Mouse (Mus musculus): ENCODE data around the gene Zbtb49. TPM values are rescaled to one million over a fixed set of nuclear protein-coding genes. Genes with fewer than 3 reads are reported as not detected.

The Zbtb49 gene
- polyA plus RNA-seq (2016; fragmentation: Nextera tagmentation; extraction: Ambion mirVana): 9.0 and 10.7 TPM in 2 replicates

DNA sequence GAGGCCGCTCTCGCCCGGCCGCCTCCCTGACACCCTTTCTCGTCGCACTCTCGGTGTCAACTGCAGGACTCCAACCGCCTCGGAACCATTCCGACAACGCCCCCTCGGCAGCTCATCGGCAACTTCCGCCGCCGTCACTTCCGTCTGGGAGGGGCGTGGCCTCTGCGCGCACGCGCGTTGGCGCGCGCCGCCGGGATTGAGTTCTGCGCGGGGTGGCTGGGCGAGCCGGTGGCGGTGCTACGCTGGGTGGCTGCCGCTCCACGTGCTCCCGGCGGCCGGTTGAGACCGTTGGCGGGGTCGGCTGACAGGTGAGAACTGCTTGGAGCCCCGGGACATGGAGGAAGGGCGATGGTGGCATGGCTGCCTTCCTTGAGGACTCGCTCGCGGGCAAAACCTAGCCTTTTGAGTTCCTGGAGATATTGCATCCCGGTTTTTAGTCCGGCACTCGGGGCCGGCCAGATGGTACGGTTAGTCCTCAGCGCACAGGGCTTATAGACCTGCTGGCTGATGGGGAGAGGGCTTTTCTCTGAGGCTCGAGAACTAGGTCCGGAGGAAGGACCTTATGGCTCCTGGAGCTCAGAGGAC is at the start of gene Zbtb49, which contains the start of gene Lyar:
TSS of gene Zbtb49 (minus strand) at position 130 of the 585 bp plus-strand sequence.
TSS of gene Lyar (plus strand) at position 143 of the 585 bp plus-strand sequence.
- Histone ChIP-seq H3K27me3 (replicated peaks) (no peaks in the 10 kb centered on the region), H3K27ac (ENCODE audit: poor library complexity, severe bottlenecking) (peak within 1 kb of the TSS; percentile 29), H3K9ac (peak within 1 kb of the TSS; percentile 88), H3K36me3 (peaks cover 31% of the 10 kb centered on the region), H3K4me2 (peak within 1 kb of the TSS; percentile 90), H3K9me3 (replicated peaks) (no peaks in the 10 kb centered on the region), H3K4me1 (replicated peaks) (peaks cover 18% of the 10 kb centered on the region), H3K4me3 (peak within 1 kb of the TSS; percentile 89)
- under 1% methylated on average over 55 of the region's 55 CpGs for WGBS
- ATAC-seq (ENCODE audit: insufficient number of reproducible peaks, low FRiP score): peak; percentile 90

DNA sequence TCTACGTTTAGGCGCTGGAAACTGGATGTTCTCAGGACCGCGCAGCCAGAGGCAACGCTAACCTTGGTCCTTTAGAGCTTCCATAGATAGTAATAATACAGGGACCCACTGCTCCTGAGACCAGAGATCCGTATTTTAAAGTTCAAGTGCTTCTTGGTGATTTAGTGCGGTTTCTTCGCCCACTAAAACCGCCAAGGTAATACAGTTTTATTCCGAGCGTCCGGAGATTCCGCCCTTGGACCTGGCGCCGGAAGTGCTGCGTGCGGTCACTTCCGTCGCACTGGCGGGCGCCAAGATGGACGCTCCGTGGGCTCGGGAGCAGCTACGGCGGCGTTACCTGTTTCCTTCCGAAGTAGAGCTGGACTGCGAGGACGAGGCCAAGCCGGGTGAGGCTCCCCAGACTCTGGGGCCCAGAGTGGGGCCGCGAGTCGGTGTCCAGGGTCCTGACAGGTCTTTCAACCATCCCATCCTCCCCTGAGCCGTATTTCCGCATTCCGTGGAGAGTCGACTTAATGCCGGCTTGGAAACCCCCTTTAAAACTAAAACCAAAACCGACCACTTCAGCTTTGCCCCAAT is 39.9 kb upstream of the Zbtb49 start, which contains the start of gene Tmem128:
TSS of gene Tmem128 (plus strand) at position 79 of the 576 bp plus-strand sequence.
- WGBS: under 1% methylated on average over 40 of the region's 40 CpGs
- ATAC-seq (ENCODE audit: insufficient number of reproducible peaks, low FRiP score): peak; percentile 44; the same call in 1 of the 2 replicates
- peak within 1 kb of the TSS; percentile 85 for H3K27ac ChIP-seq (ENCODE audit: poor library complexity, severe bottlenecking)
- peak within 1 kb of the TSS; percentile 88 for H3K4me2 ChIP-seq
- H3K27me3 ChIP-seq (replicated peaks): no peaks in the 10 kb centered on the region
- peak within 1 kb of the TSS; percentile 84 for H3K4me3 ChIP-seq
- H3K9ac ChIP-seq: peak within 1 kb of the TSS; percentile 83
- H3K36me3 ChIP-seq: peaks cover 29% of the 10 kb centered on the region
- no peaks in the 10 kb centered on the region for H3K9me3 ChIP-seq (replicated peaks)
- peaks cover 5% of the 10 kb centered on the region; the same call in 1 of the 2 replicates for H3K4me1 ChIP-seq (replicated peaks)

DNA sequence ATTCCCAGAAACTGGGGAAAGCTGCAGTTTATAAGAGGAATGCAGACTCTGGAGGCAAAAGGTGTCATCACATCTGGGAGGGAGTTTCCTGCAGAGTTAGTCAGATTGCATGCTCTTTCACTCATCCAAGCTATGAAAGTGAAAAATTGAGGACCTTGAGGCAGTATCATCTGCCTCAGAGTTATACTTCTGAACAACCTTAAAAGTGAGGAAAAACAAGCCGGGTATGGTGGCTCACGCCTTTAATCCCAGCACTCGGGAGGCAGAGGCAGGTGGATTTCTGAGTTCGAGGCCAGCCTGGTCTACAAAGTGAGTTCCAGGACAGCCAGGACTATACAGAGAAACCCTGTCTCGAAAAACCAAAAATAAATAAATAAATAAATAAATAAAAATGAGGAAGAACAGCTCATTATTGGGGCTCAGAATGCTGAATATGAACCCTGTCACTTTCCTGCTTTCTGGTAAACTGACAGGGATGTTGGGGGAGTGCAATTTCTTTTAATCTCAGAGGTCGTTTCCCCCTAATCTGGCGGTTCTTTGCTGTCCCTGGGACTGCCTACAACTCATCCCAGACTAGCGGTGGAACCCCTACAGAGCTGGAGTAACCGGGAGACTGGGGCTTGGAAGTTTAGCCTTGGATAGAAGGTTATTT is 39.3 kb upstream of the Zbtb49 start:
- Histone ChIP-seq H3K4me3 (peak overlapping the region; percentile 84), H3K4me2 (peak overlapping the region; percentile 88), H3K36me3 (peaks cover 23% of the 10 kb centered on the region), H3K4me1 (replicated peaks) (peaks cover 5% of the 10 kb centered on the region; the same call in 1 of the 2 replicates), H3K27me3 (replicated peaks) (no peaks in the 10 kb centered on the region), H3K9me3 (replicated peaks) (no peaks in the 10 kb centered on the region), H3K9ac (peak overlapping the region; percentile 83), H3K27ac (ENCODE audit: poor library complexity, severe bottlenecking) (peak overlapping the region; percentile 85)
- WGBS: 42% methylated on average over 9 of the region's 9 CpGs
- no peak; the same call in 1 of the 2 replicates for ATAC-seq (ENCODE audit: insufficient number of reproducible peaks, low FRiP score)

DNA sequence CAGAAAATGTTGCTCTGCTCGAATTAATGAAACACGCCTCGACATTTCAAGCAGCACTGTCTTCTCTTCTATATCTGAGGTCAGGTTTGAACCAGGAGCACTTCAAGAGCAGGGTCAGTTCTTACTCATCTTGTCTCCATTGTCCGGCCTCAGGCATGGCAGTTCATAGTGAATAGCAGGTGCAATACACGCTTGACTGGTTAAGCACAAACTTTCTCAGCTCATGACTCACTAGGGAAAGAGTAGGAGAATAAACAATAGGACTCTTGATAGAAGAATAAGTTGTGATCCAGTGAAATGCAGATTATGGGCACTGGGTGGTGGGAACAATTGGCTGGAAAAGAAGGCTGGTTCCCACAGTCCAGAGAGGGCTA is 38.5 kb upstream of the Zbtb49 start:
- H3K36me3 ChIP-seq: peaks cover 15% of the 10 kb centered on the region
- no peaks in the 10 kb centered on the region for H3K27me3 ChIP-seq (replicated peaks)
- 86% methylated on average over 5 of the region's 5 CpGs for WGBS
- no peak overlapping the region for H3K9ac ChIP-seq
- no peak overlapping the region for H3K27ac ChIP-seq (ENCODE audit: poor library complexity, severe bottlenecking)
- no peak for ATAC-seq (ENCODE audit: insufficient number of reproducible peaks, low FRiP score)
- H3K4me2 ChIP-seq: no peak overlapping the region
- H3K9me3 ChIP-seq (replicated peaks): no peaks in the 10 kb centered on the region
- H3K4me1 ChIP-seq (replicated peaks): peaks cover 5% of the 10 kb centered on the region; the same call in 1 of the 2 replicates
- H3K4me3 ChIP-seq: no peak overlapping the region

DNA sequence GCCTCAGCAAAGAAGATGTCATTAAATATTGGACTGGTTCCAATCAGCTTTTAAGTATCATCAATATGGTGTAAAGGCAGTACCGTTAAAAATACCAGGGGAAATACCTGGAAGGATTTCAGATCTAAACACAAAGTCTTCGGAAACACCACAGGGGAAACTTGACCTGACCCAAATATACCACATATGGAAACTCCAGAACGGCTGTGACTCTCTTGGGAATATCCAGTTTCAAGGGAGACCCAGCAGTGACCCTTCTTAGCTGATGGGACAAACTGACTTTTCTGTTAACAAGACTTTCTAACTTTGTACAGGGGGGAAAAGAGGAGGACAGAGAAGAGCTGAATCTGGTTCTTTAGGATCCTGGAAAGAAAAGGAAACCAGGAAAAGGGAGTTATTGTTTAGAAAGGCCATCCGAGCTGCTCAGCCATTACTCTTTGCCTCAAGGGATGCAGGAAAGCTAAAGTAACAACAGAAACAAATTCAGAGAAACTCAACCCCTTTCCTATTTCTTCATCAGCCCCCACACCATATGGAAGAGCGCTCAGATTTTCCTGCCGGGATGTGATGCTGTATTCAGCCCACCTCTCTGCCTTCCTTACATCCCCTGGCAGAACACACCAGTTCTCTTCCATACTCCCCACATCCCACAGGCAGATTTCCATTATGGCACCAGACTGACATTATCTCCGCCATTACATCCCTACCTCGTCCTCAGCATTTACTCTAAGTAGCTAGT is 37.9 kb upstream of the Zbtb49 start:
- Histone ChIP-seq H3K9ac (no peak overlapping the region), H3K27ac (ENCODE audit: poor library complexity, severe bottlenecking) (no peak overlapping the region), H3K27me3 (replicated peaks) (no peaks in the 10 kb centered on the region), H3K36me3 (peaks cover 10% of the 10 kb centered on the region), H3K4me1 (replicated peaks) (peaks cover 5% of the 10 kb centered on the region; the same call in 1 of the 2 replicates), H3K4me3 (no peak overlapping the region), H3K4me2 (no peak overlapping the region), H3K9me3 (replicated peaks) (no peaks in the 10 kb centered on the region)
- ATAC-seq (ENCODE audit: insufficient number of reproducible peaks, low FRiP score): no peak
- WGBS: 79% methylated on average over 8 of the region's 8 CpGs

DNA sequence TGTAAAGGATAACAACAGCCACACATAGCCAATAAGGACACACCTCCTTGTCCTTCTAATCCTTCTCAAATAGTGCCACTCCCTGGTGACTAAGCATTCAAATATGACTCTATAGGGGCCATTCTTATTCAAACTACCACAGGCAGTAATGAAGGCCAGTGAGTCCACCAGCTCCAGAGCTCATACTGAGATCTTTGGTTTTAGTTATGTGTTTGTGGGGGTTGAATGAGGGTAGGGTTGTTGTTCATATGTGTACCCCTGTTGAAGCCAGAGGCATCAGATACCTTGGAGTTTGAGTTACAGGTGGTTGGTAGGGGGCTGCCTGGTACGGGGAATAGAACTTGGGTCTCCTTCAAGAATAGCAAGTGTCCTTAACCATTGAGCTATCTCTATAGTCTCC is 36.3 kb upstream of the Zbtb49 start:
- H3K9me3 ChIP-seq (replicated peaks): no peaks in the 10 kb centered on the region
- no peak overlapping the region for H3K4me3 ChIP-seq
- no peak for ATAC-seq (ENCODE audit: insufficient number of reproducible peaks, low FRiP score)
- H3K9ac ChIP-seq: no peak overlapping the region
- peaks cover 5% of the 10 kb centered on the region; the same call in 1 of the 2 replicates for H3K4me1 ChIP-seq (replicated peaks)
- H3K27ac ChIP-seq (ENCODE audit: poor library complexity, severe bottlenecking): no peak overlapping the region
- no peak overlapping the region for H3K4me2 ChIP-seq
- 72% methylated on average over 1 of the region's 1 CpGs for WGBS
- H3K27me3 ChIP-seq (replicated peaks): no peaks in the 10 kb centered on the region
- no peaks in the 10 kb centered on the region for H3K36me3 ChIP-seq

DNA sequence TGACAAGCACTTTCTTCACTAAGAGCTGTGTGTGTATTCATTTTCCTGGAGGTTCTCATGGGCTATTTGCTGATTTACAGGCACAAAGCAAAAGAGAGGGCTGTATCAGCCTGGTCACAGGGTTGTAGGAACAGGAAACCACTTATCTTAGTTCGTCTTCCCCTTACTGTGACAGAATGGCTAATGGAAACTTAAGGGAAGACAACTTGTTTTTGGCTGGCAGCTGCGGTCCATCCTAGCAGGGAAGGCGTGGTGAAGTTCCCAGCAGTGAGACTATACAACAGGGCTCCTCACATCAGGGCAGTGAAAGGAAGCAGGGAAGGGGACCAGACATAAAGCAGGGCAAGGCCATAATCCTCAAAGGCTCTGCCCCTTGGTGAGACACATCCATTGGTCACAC is 35.4 kb upstream of the Zbtb49 start:
- Histone ChIP-seq H3K4me2 (no peak overlapping the region), H3K27me3 (replicated peaks) (no peaks in the 10 kb centered on the region), H3K27ac (ENCODE audit: poor library complexity, severe bottlenecking) (peak overlapping the region; percentile 48), H3K9me3 (replicated peaks) (no peaks in the 10 kb centered on the region), H3K4me1 (replicated peaks) (no peaks in the 10 kb centered on the region), H3K4me3 (no peak overlapping the region), H3K9ac (no peak overlapping the region), H3K36me3 (no peaks in the 10 kb centered on the region)
- ATAC-seq (ENCODE audit: insufficient number of reproducible peaks, low FRiP score): peak; percentile 80
- WGBS: 44% methylated on average over 3 of the region's 3 CpGs

DNA sequence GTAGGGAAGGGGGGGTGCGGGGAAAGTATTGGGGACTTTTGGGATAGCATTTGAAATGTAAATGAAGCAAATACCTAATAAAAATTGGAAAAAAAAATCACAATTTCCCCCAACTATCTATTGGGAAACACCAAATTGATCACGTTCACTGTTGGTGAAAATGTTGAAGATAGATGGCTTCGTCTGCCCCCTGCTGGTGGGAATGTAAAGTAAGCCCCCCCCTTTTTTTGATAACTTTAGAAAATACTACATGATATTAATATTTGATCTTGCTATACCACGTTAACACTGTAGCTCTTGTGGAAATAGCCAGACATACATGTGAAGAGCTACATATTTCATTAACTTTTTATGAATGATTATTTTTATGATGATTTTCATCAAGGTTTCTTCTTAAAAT is 34.9 kb upstream of the Zbtb49 start:
- H3K4me2 ChIP-seq: no peak overlapping the region
- ATAC-seq (ENCODE audit: insufficient number of reproducible peaks, low FRiP score): no peak
- H3K27me3 ChIP-seq (replicated peaks): no peaks in the 10 kb centered on the region
- H3K36me3 ChIP-seq: no peaks in the 10 kb centered on the region
- WGBS: 43% methylated on average over 4 of the region's 4 CpGs
- no peak overlapping the region for H3K27ac ChIP-seq (ENCODE audit: poor library complexity, severe bottlenecking)
- no peak overlapping the region for H3K9ac ChIP-seq
- H3K9me3 ChIP-seq (replicated peaks): no peaks in the 10 kb centered on the region
- H3K4me1 ChIP-seq (replicated peaks): no peaks in the 10 kb centered on the region
- H3K4me3 ChIP-seq: no peak overlapping the region

DNA sequence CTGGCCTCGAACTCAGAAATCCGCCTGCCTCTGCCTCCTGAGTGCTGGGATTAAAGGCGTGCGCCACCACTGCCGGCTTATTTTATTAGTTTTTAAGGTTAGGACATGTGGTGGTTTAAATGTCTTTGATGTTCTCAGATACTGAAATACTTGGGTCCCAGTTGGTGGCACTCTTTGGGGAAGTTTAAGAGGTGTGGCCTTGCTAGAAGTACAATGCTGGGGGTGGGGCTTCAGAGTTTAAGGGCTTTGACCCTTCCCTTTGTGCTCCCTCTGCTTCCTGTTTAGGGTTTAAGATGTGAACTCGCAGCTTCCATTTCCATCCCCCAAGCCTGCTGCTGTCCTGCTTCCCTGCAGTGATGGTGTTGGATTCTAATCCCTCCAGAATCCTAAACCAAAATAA is 21.7 kb upstream of the Zbtb49 start:
- no peaks in the 10 kb centered on the region for H3K4me1 ChIP-seq (replicated peaks)
- WGBS: 79% methylated on average over 6 of the region's 6 CpGs
- 0 out of 2 replicates have a peak, but pooled peaks cover under 1% of the 10 kb centered on the region for H3K9me3 ChIP-seq (replicated peaks)
- no peak overlapping the region for H3K27ac ChIP-seq (ENCODE audit: poor library complexity, severe bottlenecking)
- no peaks in the 10 kb centered on the region for H3K36me3 ChIP-seq
- no peaks in the 10 kb centered on the region for H3K27me3 ChIP-seq (replicated peaks)
- ATAC-seq (ENCODE audit: insufficient number of reproducible peaks, low FRiP score): no peak
- H3K4me2 ChIP-seq: no peak overlapping the region
- H3K9ac ChIP-seq: no peak overlapping the region
- H3K4me3 ChIP-seq: no peak overlapping the region

DNA sequence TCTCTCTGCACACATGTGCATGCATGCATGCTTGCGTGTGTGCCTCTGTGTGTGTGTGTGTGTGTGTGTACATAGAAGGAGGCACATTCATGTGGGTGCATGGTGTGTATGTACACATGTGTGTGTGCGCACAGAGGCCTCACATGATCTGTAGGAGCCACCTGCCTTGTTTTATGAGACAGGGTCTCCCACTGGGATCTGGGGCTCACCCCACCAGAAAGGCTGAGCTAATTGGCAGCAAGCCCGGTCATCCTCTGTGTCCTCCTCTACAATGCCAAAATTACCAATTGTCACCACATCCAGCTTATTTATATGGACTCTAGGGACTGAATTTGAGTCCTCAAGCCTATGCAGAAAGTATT is 21.2 kb upstream of the Zbtb49 start:
- no peak for ATAC-seq (ENCODE audit: insufficient number of reproducible peaks, low FRiP score)
- Histone ChIP-seq H3K9ac (no peak overlapping the region), H3K27ac (ENCODE audit: poor library complexity, severe bottlenecking) (no peak overlapping the region), H3K36me3 (peaks cover 3% of the 10 kb centered on the region; the same call in 1 of the 2 replicates), H3K4me1 (replicated peaks) (no peaks in the 10 kb centered on the region), H3K4me3 (no peak overlapping the region), H3K4me2 (no peak overlapping the region), H3K27me3 (replicated peaks) (no peaks in the 10 kb centered on the region), H3K9me3 (replicated peaks) (peaks cover 6% of the 10 kb centered on the region; the same call in 1 of the 2 replicates)
- 93% methylated on average over 3 of the region's 3 CpGs for WGBS

Data from heart, embryonic 12.5 days (tissue).